Mouse (Mus musculus) heart, embryonic 14.5 days (tissue): ENCODE measurements around the gene Tnrc18. TPM values are rescaled to one million over a fixed set of nuclear protein-coding genes. Genes with fewer than 3 reads are reported as not detected.

Experiments used
- ATAC-seq: fragments of 200-750 bp; cut with Nextera tagmentation; 2 replicates; pipeline ENCODE4 v1.8.0; 2017; ENCODE audit warnings: low read depth, moderate TSS enrichment; ENCODE audit not compliant: insufficient number of reproducible peaks, insufficient read depth, low FRiP score
- H3K27ac ChIP-seq, 2 experiments: fragments of 200-500 bp in 1 of 2; fragments of 300-500 bp in 1 of 2; sonication (generic) in 1 of 2; replicated peaks in 1 of 2; 2 replicates each; pipeline ENCODE4 v1.5.1; 2012 to 2014; ENCODE audit warnings: low read depth in 2 of 2, low read length in 2 of 2, control low read depth in 1 of 2, mild to moderate bottlenecking in 1 of 2, mixed read lengths in 1 of 2; ENCODE audit not compliant: control insufficient read depth in 1 of 2, insufficient read depth in 1 of 2
- H3K27me3 ChIP-seq: fragments of 300-500 bp; sonication (generic); 2 replicates; pipeline ENCODE4 v1.6.1; 2014; ENCODE audit warnings: mild to moderate bottlenecking, low read length, control low read depth; ENCODE audit not compliant: control insufficient read depth, insufficient read depth
- H3K36me3 ChIP-seq: fragments of 300-500 bp; sonication (generic); 2 replicates; pipeline ENCODE4 v1.6.1; 2014; ENCODE audit warnings: mild to moderate bottlenecking, control low read depth, low read length, mixed read lengths; ENCODE audit not compliant: control insufficient read depth, insufficient read depth
- H3K4me1 ChIP-seq, 2 experiments: fragments of 200-500 bp in 1 of 2; fragments of 300-500 bp in 1 of 2; sonication (generic) in 1 of 2; 2 replicates each; pipeline ENCODE4 v1.6.1; 2012 to 2014; ENCODE audit warnings: low read length in 2 of 2, control low read depth in 1 of 2, mixed read lengths in 1 of 2; ENCODE audit not compliant: control insufficient read depth in 2 of 2, insufficient read depth in 2 of 2
- H3K4me2 ChIP-seq: fragments of 300-500 bp; sonication (generic); 2 replicates; pipeline ENCODE4 v1.6.1; 2014; ENCODE audit warnings: mild to moderate bottlenecking, low read length
- H3K4me3 ChIP-seq, 2 experiments: fragments of 200-500 bp in 1 of 2; fragments of 300-500 bp in 1 of 2; sonication (generic) in 1 of 2; 2 replicates each; pipeline ENCODE4 v1.5.1; 2012 to 2014; ENCODE audit warnings: low read length in 2 of 2, mild to moderate bottlenecking in 2 of 2, control low read depth in 1 of 2, low read depth in 1 of 2, moderate library complexity in 1 of 2; ENCODE audit not compliant: control insufficient read depth in 1 of 2, insufficient read depth in 1 of 2
- H3K9ac ChIP-seq: fragments of 300-500 bp; sonication (generic); 2 replicates; pipeline ENCODE4 v1.6.1; 2014; ENCODE audit warnings: mild to moderate bottlenecking, low read length
- H3K9me3 ChIP-seq: fragments of 300-500 bp; sonication (generic); 2 replicates; pipeline ENCODE4 v1.6.1; 2016; ENCODE audit warnings: low read length, control low read depth; ENCODE audit not compliant: control insufficient read depth
- WGBS: fragments of 180-500 bp; shearing (Covaris S2); extraction: QIAGEN DNeasy Blood & Tissue Kit; methylation state at CpG from one replicate; pipeline ENCODE4 v1.1.7; 2014; 5-methylcytosine and 5-hydroxymethylcytosine counted together
- polyA plus RNA-seq: library from polyadenylated mRNA; unstranded; fragments of >200 nt; fragmentation: Nextera tagmentation; extraction: Ambion mirVana; gene quantifications from 2 replicates; pipeline ENCODE4 v1.2.1, GENCODE M21; 2014

Gene Tnrc18
- polyA plus RNA-seq, 1 experiment from 2014 or later = 31.0 TPM

DNA sequence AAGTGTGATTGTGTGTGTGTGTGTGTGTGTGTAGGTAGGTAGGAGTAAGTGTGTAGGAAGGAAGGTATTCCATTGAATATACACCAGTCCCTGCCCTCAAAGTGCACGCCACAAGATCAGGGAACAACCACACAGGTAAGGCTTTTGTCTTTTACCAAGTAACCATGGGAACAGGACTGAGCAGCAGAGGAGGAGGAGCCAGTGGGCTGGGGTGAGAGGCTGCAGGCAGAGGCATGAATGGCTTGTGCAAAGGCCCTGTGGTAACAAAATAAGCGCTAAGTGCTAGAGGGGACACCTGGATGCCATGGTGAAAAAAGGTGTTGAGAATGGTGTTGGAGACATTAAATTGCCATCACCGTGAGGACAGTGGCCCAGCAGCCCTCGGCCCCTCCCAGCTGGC, 24.9 kb downstream of the Tnrc18 start:
- H3K9me3 ChIP-seq = no peaks in the 10 kb centered on the region
- H3K27ac ChIP-seq = no peak overlapping the region
- 88% methylated on average over 4 of the region's 4 CpGs for WGBS
- H3K27me3 ChIP-seq = no peaks in the 10 kb centered on the region
- no peak overlapping the region for H3K9ac ChIP-seq
- H3K4me2 ChIP-seq = no peak overlapping the region
- no peak for ATAC-seq
- H3K4me1 ChIP-seq = peaks cover 15 to 34% of the 10 kb centered on the region in 2 experiments
- H3K4me3 ChIP-seq = no peak overlapping the region
- H3K36me3 ChIP-seq = peaks cover 42% of the 10 kb centered on the region

GRCm38 (mm10) chr5:142788279-142788678, 29.2 kb downstream of the Tnrc18 start:
- no peak overlapping the region for H3K4me3 ChIP-seq
- H3K36me3 ChIP-seq = peaks cover 70% of the 10 kb centered on the region
- no peak overlapping the region for H3K9ac ChIP-seq
- no peaks in the 10 kb centered on the region for H3K9me3 ChIP-seq
- ATAC-seq = no peak
- 93% methylated on average over 23 of the region's 23 CpGs for WGBS
- H3K27ac ChIP-seq = no peak overlapping the region
- no peak overlapping the region for H3K4me2 ChIP-seq
- H3K27me3 ChIP-seq = no peaks in the 10 kb centered on the region
- H3K4me1 ChIP-seq = peaks cover under 1 to 8% of the 10 kb centered on the region in 2 experiments; a peak in 3 of 4 replicates

DNA sequence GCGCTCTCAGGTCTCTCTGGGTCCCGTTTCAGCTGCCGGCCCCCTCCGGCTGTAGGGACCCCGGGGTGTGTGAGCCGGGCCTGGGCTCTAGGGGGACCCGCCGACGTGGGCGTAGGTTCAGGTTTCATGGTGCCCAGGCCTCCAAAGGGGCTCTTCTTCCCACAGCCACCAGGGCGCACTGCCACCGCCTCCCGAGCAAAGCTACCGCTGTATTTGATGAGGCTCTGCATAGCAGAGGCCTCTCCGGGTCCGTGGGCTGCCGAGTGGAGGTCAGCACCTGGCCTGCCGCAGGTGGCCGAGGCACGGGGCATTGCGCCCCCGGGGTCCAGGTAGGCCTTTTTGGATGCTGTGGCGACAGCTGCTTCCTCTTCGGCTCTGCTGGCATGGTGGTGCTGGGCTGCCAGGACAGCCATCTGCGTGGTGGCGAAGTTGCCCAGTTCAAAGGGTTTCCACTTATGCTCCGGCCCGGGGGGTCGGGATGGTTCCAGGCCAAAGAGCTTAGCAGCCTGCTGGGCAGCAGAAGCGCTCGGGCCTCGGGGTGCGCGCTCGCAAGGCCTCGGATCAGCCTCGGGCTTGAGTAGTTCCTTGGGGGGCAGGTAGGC, 30.1 kb downstream of the Tnrc18 start:
- H3K4me1 ChIP-seq = peaks cover 0 to 14% of the 10 kb centered on the region in 2 experiments; a peak in 3 of 4 replicates
- no peaks in the 10 kb centered on the region for H3K27me3 ChIP-seq
- H3K36me3 ChIP-seq = peaks cover 69% of the 10 kb centered on the region
- H3K4me3 ChIP-seq = no peak overlapping the region
- no peak overlapping the region for H3K27ac ChIP-seq
- H3K9ac ChIP-seq = no peak overlapping the region
- no peak for ATAC-seq
- H3K4me2 ChIP-seq = no peak overlapping the region
- 90% methylated on average over 37 of the region's 37 CpGs for WGBS
- no peaks in the 10 kb centered on the region for H3K9me3 ChIP-seq

- WGBS = 87% methylated on average over 5 of the region's 5 CpGs
- Histone ChIP-seq H3K36me3 (peaks cover 67% of the 10 kb centered on the region), H3K4me2 (no peak overlapping the region), H3K27ac (no peak overlapping the region), H3K4me3 (no peak overlapping the region), H3K27me3 (no peaks in the 10 kb centered on the region), H3K9ac (no peak overlapping the region), H3K9me3 (no peaks in the 10 kb centered on the region), H3K4me1 (peaks cover 0 to 14% of the 10 kb centered on the region in 2 experiments; a peak in 3 of 4 replicates)
- ATAC-seq = no peak
These were observed 30.8 kb downstream of the Tnrc18 start for GRCm38 (mm10) chr5:142786709-142787108.

GRCm38 (mm10) chr5:142786215-142786614, 31.2 kb downstream of the Tnrc18 start:
- Histone ChIP-seq H3K4me1 (peaks cover 1 to 17% of the 10 kb centered on the region in 2 experiments), H3K27ac (no peak overlapping the region), H3K4me3 (no peak overlapping the region), H3K27me3 (no peaks in the 10 kb centered on the region), H3K36me3 (peaks cover 67% of the 10 kb centered on the region), H3K9me3 (no peaks in the 10 kb centered on the region), H3K4me2 (no peak overlapping the region), H3K9ac (no peak overlapping the region)
- 94% methylated on average over 3 of the region's 3 CpGs for WGBS
- no peak for ATAC-seq

- H3K9me3 ChIP-seq = no peaks in the 10 kb centered on the region
- no peak for ATAC-seq
- 49% methylated on average over 7 of the region's 7 CpGs for WGBS
- H3K4me2 ChIP-seq = no peak overlapping the region
- peaks cover 10 to 26% of the 10 kb centered on the region in 2 experiments for H3K4me1 ChIP-seq
- peaks cover 49% of the 10 kb centered on the region for H3K36me3 ChIP-seq
- no peak overlapping the region for H3K9ac ChIP-seq
- H3K27me3 ChIP-seq = no peaks in the 10 kb centered on the region
- H3K27ac ChIP-seq = no peak overlapping the region
- H3K4me3 ChIP-seq = no peak overlapping the region
These were observed 34.3 kb downstream of the Tnrc18 start for GRCm38 (mm10) chr5:142783142-142783540.

DNA sequence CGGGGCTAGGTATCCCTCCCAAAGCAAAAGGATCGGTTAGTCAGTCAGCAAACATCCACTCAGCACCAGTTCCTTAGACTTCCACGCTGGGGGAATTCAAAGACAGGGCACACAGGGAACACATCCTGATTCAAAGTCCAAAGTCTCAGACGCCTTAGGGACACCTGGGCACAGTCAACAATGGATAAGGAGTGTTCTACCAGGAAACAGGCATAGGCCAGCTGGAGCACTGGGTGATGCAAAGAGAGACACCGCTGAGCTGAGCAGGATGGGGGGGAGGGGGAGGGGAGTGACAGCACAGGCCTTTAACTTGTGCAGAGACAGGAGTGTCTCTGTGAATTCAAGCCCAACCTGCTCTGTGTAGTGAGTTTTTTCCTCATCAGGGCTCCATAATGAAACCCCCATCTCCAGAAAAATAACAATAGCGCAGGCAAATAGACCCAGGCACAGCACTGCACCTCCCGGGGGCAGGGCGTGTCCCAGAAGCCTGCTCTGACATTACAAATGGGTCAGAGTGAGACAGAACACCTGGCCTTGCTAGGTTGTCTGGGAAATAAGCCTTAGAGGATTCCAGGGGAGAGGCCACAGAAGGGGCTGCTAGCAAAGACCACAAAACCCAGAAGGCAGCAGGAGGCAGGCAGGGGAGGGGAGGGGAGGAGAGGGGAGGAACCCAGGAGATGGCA, 34.9 kb downstream of the Tnrc18 start:
- H3K9ac ChIP-seq = no peak overlapping the region
- H3K4me1 ChIP-seq = peaks cover 10 to 26% of the 10 kb centered on the region in 2 experiments
- no peak overlapping the region for H3K27ac ChIP-seq
- no peaks in the 10 kb centered on the region for H3K9me3 ChIP-seq
- no peak for ATAC-seq
- no peak overlapping the region for H3K4me3 ChIP-seq
- H3K36me3 ChIP-seq = peaks cover 48% of the 10 kb centered on the region
- H3K4me2 ChIP-seq = no peak overlapping the region
- 81% methylated on average over 8 of the region's 8 CpGs for WGBS
- H3K27me3 ChIP-seq = no peaks in the 10 kb centered on the region
